Mouse (Mus musculus) T-cell, adult 2 months (primary cell): Measurements from ENCODE around the gene Syne1.

ENCODE experiments used
- DNase-seq: peaks from one replicate; pipeline ENCODE4 v3.0.0; 2022; ENCODE audit warnings: low spot score

Syne1 gene

DNA sequence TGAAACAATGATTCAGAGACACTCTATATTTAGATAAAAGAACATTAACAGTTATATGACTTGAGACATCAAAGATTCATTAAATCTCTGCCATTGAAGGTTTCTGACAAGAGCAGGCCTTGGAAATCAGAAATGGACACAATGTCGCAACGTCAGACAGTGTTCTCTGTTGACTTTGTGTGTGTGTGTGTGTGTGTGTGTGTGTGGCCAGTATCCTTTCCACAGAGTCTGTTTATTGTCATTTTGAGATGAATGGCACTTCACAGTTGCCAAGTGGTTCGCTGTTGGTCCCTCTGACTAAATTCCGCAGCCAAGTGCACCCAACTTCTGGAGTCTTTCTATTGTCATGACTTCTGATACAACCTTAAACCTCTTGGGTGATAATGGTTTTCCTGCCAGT, 577.0 kb downstream of the Syne1 start:
- no peak for DNase-seq

DNA sequence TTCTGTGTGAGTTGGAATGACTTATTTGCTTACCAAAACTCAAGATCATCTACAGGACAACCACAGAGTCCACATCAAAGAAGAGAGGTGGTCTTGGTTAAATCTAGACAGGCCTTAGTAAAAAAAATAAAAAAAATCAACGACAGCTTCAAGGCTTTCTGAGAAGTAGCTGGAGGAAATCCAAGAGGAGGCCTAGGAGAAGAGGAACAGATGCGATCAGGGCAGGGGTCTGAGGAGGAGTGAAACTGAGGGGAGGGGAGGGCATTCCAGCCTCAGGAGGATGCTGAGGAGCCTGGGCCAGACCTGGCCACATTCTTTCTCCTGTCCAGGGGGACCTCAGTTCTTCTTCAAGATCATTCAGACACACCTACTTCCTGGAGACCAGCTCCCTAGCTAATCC, 579.3 kb downstream of the Syne1 start:
- no peak for DNase-seq

DNA sequence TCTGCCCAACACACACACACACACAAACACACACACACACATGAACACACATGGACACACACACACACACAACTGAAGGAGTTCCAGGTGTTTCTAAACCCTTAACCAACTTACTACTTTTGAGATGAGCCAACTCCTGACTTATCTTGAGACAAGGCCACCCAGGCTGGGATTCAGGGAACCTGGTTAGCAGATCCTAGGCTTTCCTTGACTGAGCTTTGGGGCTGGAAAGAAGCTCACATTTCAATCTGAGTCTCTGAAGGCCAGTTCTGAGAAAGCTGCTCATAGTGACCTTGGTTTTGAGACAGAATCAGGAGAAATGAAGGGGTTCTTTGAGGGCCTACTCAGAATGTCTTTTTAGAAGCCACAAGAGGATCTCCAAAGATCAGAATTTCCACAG, 579.7 kb downstream of the Syne1 start:
- DNase-seq: no peak

DNA sequence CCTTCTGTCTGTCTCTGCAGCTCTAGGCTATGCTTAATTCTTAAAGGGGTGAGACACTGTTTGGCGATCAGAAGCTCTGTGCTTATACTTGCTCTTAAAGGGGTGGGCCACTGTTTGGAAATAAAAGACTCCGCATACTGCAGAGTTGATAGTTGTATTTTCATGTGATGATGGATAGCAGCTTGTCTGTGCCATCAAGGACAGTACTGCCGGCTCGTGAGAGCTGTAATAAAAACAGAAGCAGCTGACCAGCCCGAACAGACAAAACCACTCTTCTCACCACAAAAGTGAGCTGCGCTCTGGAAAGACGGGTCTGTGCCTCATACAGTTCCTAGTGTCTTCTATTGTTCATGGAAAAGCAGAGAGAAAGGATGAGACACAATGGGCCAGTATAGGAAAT, 580.1 kb downstream of the Syne1 start:
- DNase-seq: no peak
